Mouse (Mus musculus): ENCODE measurements around the gene Padi4. TPM values are rescaled to one million over a fixed set of nuclear protein-coding genes. Genes with fewer than 3 reads are reported as not detected.

Gene Padi4
- polyA plus RNA-seq, 1 experiment from 2014 or later = 0.16 TPM

DNA sequence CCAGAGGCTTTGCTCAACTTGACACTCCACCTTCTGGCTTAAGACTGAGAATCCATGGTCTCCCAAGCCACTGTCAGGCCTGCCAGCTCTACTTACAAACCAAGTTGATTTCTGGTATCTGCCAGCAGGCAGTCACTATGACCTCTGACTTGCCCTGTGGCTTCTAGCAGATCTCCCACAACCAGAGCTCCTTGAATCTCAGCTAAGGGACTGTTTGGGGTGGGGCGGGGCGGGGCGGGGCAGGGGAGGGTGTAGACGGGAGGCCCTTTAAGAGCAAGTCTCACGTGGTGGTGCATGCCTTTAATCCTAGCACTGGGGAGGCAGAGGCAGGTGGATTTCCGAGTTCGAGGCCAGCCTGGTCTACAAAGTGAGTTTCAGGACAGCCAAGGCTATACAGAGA, 41.2 kb downstream of the Padi4 start:
- H3K27ac ChIP-seq (ENCODE audit: low read depth, low read length) = no peak overlapping the region
- no peaks in the 10 kb centered on the region for H3K4me1 ChIP-seq (ENCODE audit: control insufficient read depth, insufficient read depth, low read length)
- no peak overlapping the region for H3K4me3 ChIP-seq (ENCODE audit: low read depth, low read length)
- no peaks in the 10 kb centered on the region for H3K36me3 ChIP-seq (ENCODE audit: control insufficient read depth, insufficient read depth, low read length)
- no peak for ATAC-seq (ENCODE audit: low read depth)
- H3K4me2 ChIP-seq (ENCODE audit: low read depth, low read length) = no peak overlapping the region
- H3K27me3 ChIP-seq (ENCODE audit: control insufficient read depth, insufficient read depth, low read length) = no peaks in the 10 kb centered on the region
- H3K9ac ChIP-seq (replicated peaks; ENCODE audit: low read depth, low read length) = no peak overlapping the region
- WGBS = 73% methylated on average over 7 of the region's 7 CpGs
- H3K9me3 ChIP-seq (ENCODE audit: control insufficient read depth, low read length) = no peaks in the 10 kb centered on the region

DNA sequence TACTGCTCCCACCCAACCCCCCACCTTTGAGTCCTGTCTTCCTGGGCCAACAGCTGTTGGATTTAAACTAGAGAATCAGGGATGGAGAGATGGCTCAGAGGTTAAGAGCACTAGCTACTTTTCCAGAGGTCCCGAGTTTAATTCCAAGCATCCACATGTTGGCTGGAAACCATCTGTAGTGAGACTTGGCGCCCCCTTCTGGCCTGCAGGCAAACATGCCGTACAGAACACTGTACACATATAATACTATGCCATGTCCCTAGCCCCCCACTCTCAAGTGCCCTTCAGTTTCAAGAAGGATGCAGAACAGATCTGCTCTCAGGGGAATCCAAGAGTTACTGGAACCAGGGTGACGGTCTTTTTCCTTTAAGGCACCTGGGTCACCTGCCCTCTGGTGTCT, 42.4 kb downstream of the Padi4 start:
- H3K4me1 ChIP-seq (ENCODE audit: control insufficient read depth, insufficient read depth, low read length) = no peaks in the 10 kb centered on the region
- H3K9ac ChIP-seq (replicated peaks; ENCODE audit: low read depth, low read length) = no peak overlapping the region
- no peak overlapping the region for H3K4me2 ChIP-seq (ENCODE audit: low read depth, low read length)
- H3K36me3 ChIP-seq (ENCODE audit: control insufficient read depth, insufficient read depth, low read length) = no peaks in the 10 kb centered on the region
- no peaks in the 10 kb centered on the region for H3K27me3 ChIP-seq (ENCODE audit: control insufficient read depth, insufficient read depth, low read length)
- 90% methylated on average over 4 of the region's 4 CpGs for WGBS
- no peaks in the 10 kb centered on the region for H3K9me3 ChIP-seq (ENCODE audit: control insufficient read depth, low read length)
- no peak overlapping the region for H3K4me3 ChIP-seq (ENCODE audit: low read depth, low read length)
- H3K27ac ChIP-seq (ENCODE audit: low read depth, low read length) = no peak overlapping the region
- ATAC-seq (ENCODE audit: low read depth) = no peak

- no peak for ATAC-seq (ENCODE audit: low read depth)
- peaks cover 5% of the 10 kb centered on the region; the same call in 1 of the 2 replicates for H3K36me3 ChIP-seq (ENCODE audit: control insufficient read depth, insufficient read depth, low read length)
- no peak overlapping the region for H3K4me3 ChIP-seq (ENCODE audit: low read depth, low read length)
- H3K4me1 ChIP-seq (ENCODE audit: control insufficient read depth, insufficient read depth, low read length) = no peaks in the 10 kb centered on the region
- no peak overlapping the region for H3K4me2 ChIP-seq (ENCODE audit: low read depth, low read length)
- H3K9me3 ChIP-seq (ENCODE audit: control insufficient read depth, low read length) = no peaks in the 10 kb centered on the region
- WGBS = 87% methylated on average over 12 of the region's 12 CpGs
- H3K27ac ChIP-seq (ENCODE audit: low read depth, low read length) = no peak overlapping the region
- H3K27me3 ChIP-seq (ENCODE audit: control insufficient read depth, insufficient read depth, low read length) = no peaks in the 10 kb centered on the region
- H3K9ac ChIP-seq (replicated peaks; ENCODE audit: low read depth, low read length) = no peak overlapping the region
Observed at GRCm38 (mm10) chr4:140726907-140727306, 47.1 kb downstream of the Padi4 start.

DNA sequence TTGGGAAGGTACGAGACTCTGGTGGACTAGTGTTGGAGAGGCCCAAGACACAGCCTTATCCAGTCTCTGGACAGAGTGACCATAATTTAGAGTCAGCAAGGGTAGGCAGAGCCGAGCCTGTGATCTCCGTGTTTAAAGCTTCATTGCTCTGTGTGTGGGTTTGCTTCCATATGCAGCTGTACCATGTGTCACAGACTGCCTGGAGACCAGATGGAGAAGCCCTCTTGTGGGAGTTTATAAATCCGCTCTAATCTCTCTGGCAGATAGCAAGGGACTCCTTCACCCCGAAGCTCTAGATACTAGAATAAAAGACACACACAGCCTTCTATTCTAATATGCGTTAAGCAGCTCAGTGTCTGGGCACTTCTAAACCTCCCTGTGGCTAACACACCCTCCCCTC, 49.3 kb downstream of the Padi4 start:
- H3K4me1 ChIP-seq (ENCODE audit: control insufficient read depth, insufficient read depth, low read length) = no peaks in the 10 kb centered on the region
- ATAC-seq (ENCODE audit: low read depth) = no peak
- WGBS = 63% methylated on average over 6 of the region's 6 CpGs
- no peak overlapping the region for H3K9ac ChIP-seq (replicated peaks; ENCODE audit: low read depth, low read length)
- H3K27ac ChIP-seq (ENCODE audit: low read depth, low read length) = peak overlapping the region; percentile 53
- no peak overlapping the region for H3K4me2 ChIP-seq (ENCODE audit: low read depth, low read length)
- no peak overlapping the region for H3K4me3 ChIP-seq (ENCODE audit: low read depth, low read length)
- H3K27me3 ChIP-seq (ENCODE audit: control insufficient read depth, insufficient read depth, low read length) = no peaks in the 10 kb centered on the region
- peaks cover 24% of the 10 kb centered on the region; the same call in 1 of the 2 replicates for H3K36me3 ChIP-seq (ENCODE audit: control insufficient read depth, insufficient read depth, low read length)
- H3K9me3 ChIP-seq (ENCODE audit: control insufficient read depth, low read length) = no peaks in the 10 kb centered on the region

GRCm38 (mm10) chr4:140723801-140724200, 50.2 kb downstream of the Padi4 start:
- no peak; the same call in 1 of the 2 replicates for ATAC-seq (ENCODE audit: low read depth)
- H3K9me3 ChIP-seq (ENCODE audit: control insufficient read depth, low read length) = no peaks in the 10 kb centered on the region
- H3K27ac ChIP-seq (ENCODE audit: low read depth, low read length) = 0 out of 2 replicates have a peak overlapping the region, but pooled peaks have one; percentile 23
- H3K4me3 ChIP-seq (ENCODE audit: low read depth, low read length) = no peak overlapping the region
- no peak overlapping the region for H3K9ac ChIP-seq (replicated peaks; ENCODE audit: low read depth, low read length)
- no peak overlapping the region for H3K4me2 ChIP-seq (ENCODE audit: low read depth, low read length)
- 53% methylated on average over 5 of the region's 5 CpGs for WGBS
- H3K27me3 ChIP-seq (ENCODE audit: control insufficient read depth, insufficient read depth, low read length) = no peaks in the 10 kb centered on the region
- H3K36me3 ChIP-seq (ENCODE audit: control insufficient read depth, insufficient read depth, low read length) = peaks cover 31% of the 10 kb centered on the region; the same call in 1 of the 2 replicates
- H3K4me1 ChIP-seq (ENCODE audit: control insufficient read depth, insufficient read depth, low read length) = no peaks in the 10 kb centered on the region

DNA sequence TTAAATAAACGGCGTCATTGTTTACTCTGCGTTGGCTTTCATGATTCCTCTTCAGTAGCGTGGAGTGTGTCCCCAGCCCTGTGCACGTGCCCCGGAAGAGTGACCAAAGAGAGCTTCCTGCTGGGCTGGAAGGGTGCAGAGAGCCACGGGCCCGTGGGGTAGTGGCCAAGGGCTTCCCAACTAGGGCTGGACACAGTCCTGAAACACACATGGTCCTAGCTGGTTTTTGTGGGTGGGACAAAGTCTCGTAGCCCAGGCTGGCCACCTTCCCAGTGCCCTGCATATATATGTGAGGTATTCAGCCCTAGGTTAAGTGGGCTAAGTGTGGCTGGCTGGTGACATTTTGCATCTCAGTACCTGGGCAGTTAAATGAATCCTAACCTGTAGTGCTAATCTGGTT, 50.8 kb downstream of the Padi4 start:
- WGBS = 87% methylated on average over 9 of the region's 9 CpGs

GRCm38 (mm10) chr4:140722710-140723109, 51.3 kb downstream of the Padi4 start:
- no peak overlapping the region for H3K27ac ChIP-seq (ENCODE audit: low read depth, low read length)
- no peak overlapping the region for H3K4me3 ChIP-seq (ENCODE audit: low read depth, low read length)
- no peak overlapping the region for H3K4me2 ChIP-seq (ENCODE audit: low read depth, low read length)
- peaks cover 42% of the 10 kb centered on the region for H3K36me3 ChIP-seq (ENCODE audit: control insufficient read depth, insufficient read depth, low read length)
- ATAC-seq (ENCODE audit: low read depth) = no peak
- 79% methylated on average over 9 of the region's 9 CpGs for WGBS
- H3K4me1 ChIP-seq (ENCODE audit: control insufficient read depth, insufficient read depth, low read length) = no peaks in the 10 kb centered on the region
- no peaks in the 10 kb centered on the region for H3K27me3 ChIP-seq (ENCODE audit: control insufficient read depth, insufficient read depth, low read length)
- no peak overlapping the region for H3K9ac ChIP-seq (replicated peaks; ENCODE audit: low read depth, low read length)
- no peaks in the 10 kb centered on the region for H3K9me3 ChIP-seq (ENCODE audit: control insufficient read depth, low read length)

More for the DNA sequence above, 50.8 kb downstream of the Padi4 start:
- Histone ChIP-seq H3K9me3 (ENCODE audit: control insufficient read depth, low read length) (no peaks in the 10 kb centered on the region), H3K4me2 (ENCODE audit: low read depth, low read length) (no peak overlapping the region), H3K27me3 (ENCODE audit: control insufficient read depth, insufficient read depth, low read length) (no peaks in the 10 kb centered on the region), H3K9ac (replicated peaks; ENCODE audit: low read depth, low read length) (no peak overlapping the region), H3K4me1 (ENCODE audit: control insufficient read depth, insufficient read depth, low read length) (no peaks in the 10 kb centered on the region), H3K4me3 (ENCODE audit: low read depth, low read length) (no peak overlapping the region), H3K36me3 (ENCODE audit: control insufficient read depth, insufficient read depth, low read length) (peaks cover 37% of the 10 kb centered on the region), H3K27ac (ENCODE audit: low read depth, low read length) (no peak overlapping the region)
- no peak for ATAC-seq (ENCODE audit: low read depth)

- 91% methylated on average over 20 of the region's 20 CpGs for WGBS
- Histone ChIP-seq H3K9ac (replicated peaks; ENCODE audit: low read depth, low read length) (no peak overlapping the region), H3K4me3 (ENCODE audit: low read depth, low read length) (no peak overlapping the region), H3K9me3 (ENCODE audit: control insufficient read depth, low read length) (no peaks in the 10 kb centered on the region), H3K27ac (ENCODE audit: low read depth, low read length) (no peak overlapping the region), H3K27me3 (ENCODE audit: control insufficient read depth, insufficient read depth, low read length) (no peaks in the 10 kb centered on the region), H3K4me1 (ENCODE audit: control insufficient read depth, insufficient read depth, low read length) (no peaks in the 10 kb centered on the region), H3K4me2 (ENCODE audit: low read depth, low read length) (no peak overlapping the region), H3K36me3 (ENCODE audit: control insufficient read depth, insufficient read depth, low read length) (peaks cover 45% of the 10 kb centered on the region)
- ATAC-seq (ENCODE audit: low read depth) = no peak
Observed at GRCm38 (mm10) chr4:140721968-140722490, 52.0 kb downstream of the Padi4 start.

GRCm38 (mm10) chr4:140720091-140720490, 53.9 kb downstream of the Padi4 start:
- peaks cover 62% of the 10 kb centered on the region for H3K36me3 ChIP-seq (ENCODE audit: control insufficient read depth, insufficient read depth, low read length)
- no peaks in the 10 kb centered on the region for H3K4me1 ChIP-seq (ENCODE audit: control insufficient read depth, insufficient read depth, low read length)
- H3K4me3 ChIP-seq (ENCODE audit: low read depth, low read length) = no peak overlapping the region
- no peaks in the 10 kb centered on the region for H3K9me3 ChIP-seq (ENCODE audit: control insufficient read depth, low read length)
- H3K4me2 ChIP-seq (ENCODE audit: low read depth, low read length) = no peak overlapping the region
- H3K27ac ChIP-seq (ENCODE audit: low read depth, low read length) = no peak overlapping the region
- no peak for ATAC-seq (ENCODE audit: low read depth)
- 93% methylated on average over 5 of the region's 5 CpGs for WGBS
- no peak overlapping the region for H3K9ac ChIP-seq (replicated peaks; ENCODE audit: low read depth, low read length)
- H3K27me3 ChIP-seq (ENCODE audit: control insufficient read depth, insufficient read depth, low read length) = no peaks in the 10 kb centered on the region

Data from neural tube, embryonic 14.5 days (tissue).